Comparison of ENCODE assay signal across 8 mouse cellular contexts in genomic region chr4:135986301-135986942, GRCm38 (mm10). TPM values are rescaled to one million over a fixed set of nuclear protein-coding genes. Genes with fewer than 3 reads are reported as not detected.
A peak's percentile ranks its signal among the peaks of the same experiment; 100 is the strongest.
DNase-seq lines count a peak whose midpoint lies in the region; ATAC-seq and TF ChIP-seq lines count a peak whose summit lies in the region.

No protein-coding gene starts in this region.

- TF ChIP-seq CTCF in left cerebral cortex, adult 2 months (IDR thresholded peaks at IDR 0.05), result no peak
- no peak for TF ChIP-seq CTCF in cortical plate, adult 2 months (IDR thresholded peaks at IDR 0.05; ENCODE audit: extremely low read depth, insufficient read depth, low read length)

- no peak for DNase-seq in left cerebral cortex, adult 2 months (ENCODE audit: extremely low spot score in 1 of 2, low spot score in 2 of 2)
- no peak for DNase-seq in left cerebral cortex, adult 9 months (ENCODE audit: low spot score in 2 of 2)
- no peak for DNase-seq in midbrain, embryonic 10.5 days (ENCODE audit: low spot score)
- DNase-seq in frontal cortex, postnatal 10 days (ENCODE audit: low spot score in 2 of 2), result no peak
- DNase-seq in ovary, postnatal 36 days (ENCODE audit: low spot score), result no peak
- no peak for DNase-seq in lung, postnatal 25 days (ENCODE audit: low spot score)

- H3K27me3 ChIP-seq in hindbrain, embryonic 13.5 days, result no peaks in the 10 kb centered on the region
- H3K27me3 ChIP-seq in midbrain, embryonic 10.5 days (ENCODE audit: low read depth, poor library complexity, severe bottlenecking), result no peaks in the 10 kb centered on the region

- no peaks in the 10 kb centered on the region for H3K9me3 ChIP-seq in hindbrain, embryonic 13.5 days
- H3K9me3 ChIP-seq in midbrain, embryonic 10.5 days (replicated peaks), result no peaks in the 10 kb centered on the region

- H3K36me3 ChIP-seq in hindbrain, embryonic 13.5 days, result peaks cover 34% of the 10 kb centered on the region
- H3K36me3 ChIP-seq in midbrain, embryonic 10.5 days, result peaks cover 40% of the 10 kb centered on the region

- peaks cover 5% of the 10 kb centered on the region for H3K4me1 ChIP-seq in cortical plate, adult 2 months (ENCODE audit: control insufficient read depth, insufficient read depth, low read length)
- H3K4me1 ChIP-seq in hindbrain, embryonic 13.5 days (replicated peaks), result peaks cover 23% of the 10 kb centered on the region
- H3K4me1 ChIP-seq in midbrain, embryonic 10.5 days, result peaks cover 20% of the 10 kb centered on the region

- H3K4me3 ChIP-seq in left cerebral cortex, adult 2 months, result peak overlapping the region; percentile 93
- peak overlapping the region; percentile 95 for H3K4me3 ChIP-seq in cortical plate, adult 2 months (ENCODE audit: insufficient read depth, low read length)
- H3K4me3 ChIP-seq in hindbrain, embryonic 13.5 days, result peak overlapping the region; percentile 80
- peak overlapping the region; percentile 80 for H3K4me3 ChIP-seq in midbrain, embryonic 10.5 days

- intact Hi-C loops in left cerebral cortex, adult 2 months (cut with DNase I), result no loop called here

- H3K9ac ChIP-seq in hindbrain, embryonic 13.5 days, result peak overlapping the region; percentile 89

- peak overlapping the region; percentile 95 for H3K4me2 ChIP-seq in hindbrain, embryonic 13.5 days

- 0 out of 2 replicates have a peak, but pooled peaks have one; percentile 11 for ATAC-seq in hindbrain, embryonic 13.5 days (ENCODE audit: low FRiP score)

- 7% methylated on average over 23 of the region's 23 CpGs for WGBS in hindbrain, embryonic 13.5 days
- 7% methylated on average over 23 of the region's 23 CpGs for WGBS in midbrain, embryonic 10.5 days

- TF ChIP-seq POLR2A in cortical plate, adult 2 months (IDR thresholded peaks at IDR 0.05; ENCODE audit: extremely low read depth, insufficient read depth, low read length), result no peak

- peak overlapping the region; percentile 97 for H3K27ac ChIP-seq in left cerebral cortex, adult 2 months
- 0 out of 2 replicates have a peak overlapping the region, but pooled peaks have one; percentile 17 for H3K27ac ChIP-seq in cortical plate, adult 2 months (ENCODE audit: insufficient read depth, low read length)
- H3K27ac ChIP-seq in hindbrain, embryonic 13.5 days, result peak overlapping the region; percentile 92
- peak overlapping the region; percentile 94 for H3K27ac ChIP-seq in midbrain, embryonic 10.5 days (replicated peaks)

RNA-seq across cellular contexts. Expression of gene Pithd1, which starts 0.6 kb away (rescaled TPM):
- 10 to 100 TPM; 75.9 to 95.0 TPM for total RNA-seq in left cerebral cortex, adult 2 months (2021)
- polyA plus RNA-seq in cortical plate, adult 2 months (2012; rRNA removed), result 103 and 110 TPM in 2 replicates
- 54.3 and 58.3 TPM in 2 replicates for polyA plus RNA-seq in hindbrain, embryonic 13.5 days (2015; fragmentation: Nextera tagmentation; extraction: Ambion mirVana)
- 66.3 and 69.6 TPM in 2 replicates for polyA plus RNA-seq in midbrain, embryonic 10.5 days (2016; fragmentation: Nextera tagmentation; extraction: Ambion mirVana)

RNA-seq across cellular contexts. Expression of gene Lypla2, which starts 14.0 kb away (rescaled TPM):
- total RNA-seq in left cerebral cortex, adult 2 months (2021), result 10 to 100 TPM; 92.9 to 96.7 TPM
- 98.6 and 108 TPM in 2 replicates for polyA plus RNA-seq in cortical plate, adult 2 months (2012; rRNA removed)
- 209 and 211 TPM in 2 replicates for polyA plus RNA-seq in hindbrain, embryonic 13.5 days (2015; fragmentation: Nextera tagmentation; extraction: Ambion mirVana)
- 214 and 220 TPM in 2 replicates for polyA plus RNA-seq in midbrain, embryonic 10.5 days (2016; fragmentation: Nextera tagmentation; extraction: Ambion mirVana)

RNA-seq across cellular contexts. Expression of gene Gale, which starts 22.9 kb away (rescaled TPM):
- total RNA-seq in left cerebral cortex, adult 2 months (2021), result 10 to 100 TPM; 22.0 to 22.9 TPM
- polyA plus RNA-seq in cortical plate, adult 2 months (2012; rRNA removed), result 35.9 and 38.9 TPM in 2 replicates
- 39.5 and 41.2 TPM in 2 replicates for polyA plus RNA-seq in hindbrain, embryonic 13.5 days (2015; fragmentation: Nextera tagmentation; extraction: Ambion mirVana)
- 47.2 and 47.6 TPM in 2 replicates for polyA plus RNA-seq in midbrain, embryonic 10.5 days (2016; fragmentation: Nextera tagmentation; extraction: Ambion mirVana)

RNA-seq across cellular contexts. Expression of gene Eloa, which starts 35.1 kb away (rescaled TPM):
- 10 to 100 TPM; 25.7 to 26.8 TPM for total RNA-seq in left cerebral cortex, adult 2 months (2021)
- 16.5 and 16.8 TPM in 2 replicates for polyA plus RNA-seq in cortical plate, adult 2 months (2012; rRNA removed)
- 27.7 and 28.6 TPM in 2 replicates for polyA plus RNA-seq in hindbrain, embryonic 13.5 days (2015; fragmentation: Nextera tagmentation; extraction: Ambion mirVana)
- polyA plus RNA-seq in midbrain, embryonic 10.5 days (2016; fragmentation: Nextera tagmentation; extraction: Ambion mirVana), result 34.7 and 36.1 TPM in 2 replicates

RNA-seq across cellular contexts. Expression of gene Hmgcl, which starts 40.2 kb away (rescaled TPM):
- total RNA-seq in left cerebral cortex, adult 2 months (2021), result 10 to 100 TPM; 33.4 to 34.1 TPM
- polyA plus RNA-seq in cortical plate, adult 2 months (2012; rRNA removed), result 46.4 and 50.5 TPM in 2 replicates
- polyA plus RNA-seq in hindbrain, embryonic 13.5 days (2015; fragmentation: Nextera tagmentation; extraction: Ambion mirVana), result 52.9 and 56.5 TPM in 2 replicates
- 64.5 and 70.1 TPM in 2 replicates for polyA plus RNA-seq in midbrain, embryonic 10.5 days (2016; fragmentation: Nextera tagmentation; extraction: Ambion mirVana)

Comparison
In these comparisons a context has a peak if more than half of its experiments do, and no peak if none do; other contexts are left out.
1. H3K27ac ChIP-seq: peak in every context shown above with its lines; median percentile 97 in left cerebral cortex, adult 2 months; 94 in midbrain, embryonic 10.5 days; 92 in hindbrain, embryonic 13.5 days; 17 in cortical plate, adult 2 months.